Mouse (Mus musculus): ENCODE measurements around the gene Scai.
A peak's percentile ranks its signal among the peaks of the same experiment; 100 is the strongest.
"Not testable (repeated sequence)": the region's sequence is repeated elsewhere in the genome, so short reads cannot be mapped to it uniquely, and the experiment has no call there.

The Scai gene

DNA sequence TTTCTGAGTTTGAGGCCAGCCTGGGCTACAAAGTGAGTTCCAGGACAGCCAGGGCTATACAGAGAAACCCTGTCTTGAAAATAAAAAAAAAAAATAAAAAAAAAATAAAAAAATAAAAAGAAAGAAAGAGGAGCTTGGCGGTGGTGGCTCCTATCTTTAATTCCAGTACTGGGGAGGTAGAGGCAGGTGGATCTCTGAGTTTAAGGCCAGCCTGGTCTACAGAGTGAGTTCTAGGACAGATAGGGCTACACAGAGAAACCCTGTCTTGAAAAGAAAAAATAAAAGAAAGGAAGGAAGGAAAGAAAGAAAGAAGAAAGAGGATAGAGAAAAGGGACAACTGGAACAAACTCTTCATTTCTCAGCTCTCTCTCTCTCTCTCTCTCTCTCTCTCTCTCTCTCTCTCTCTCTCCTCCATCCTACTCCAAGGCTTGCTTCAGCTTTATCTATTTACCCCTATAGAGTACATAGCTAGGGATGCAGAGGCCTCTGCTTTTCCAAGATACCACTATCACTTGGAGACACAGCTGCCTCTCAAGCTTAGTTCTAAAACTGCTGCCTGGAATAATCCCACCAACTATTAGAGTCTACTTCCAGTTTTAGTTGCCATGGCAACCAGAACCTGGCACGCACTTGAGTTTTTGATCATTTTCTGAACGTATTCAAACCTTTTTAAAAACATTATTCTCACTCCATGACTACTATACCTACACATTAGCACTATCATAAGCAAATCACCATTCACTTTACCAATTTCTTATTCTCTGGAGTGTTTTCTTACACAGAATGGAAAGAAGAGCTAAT is 60.8 kb downstream of the Scai start:
- no peak for DNase-seq (ENCODE audit: low spot score)

DNA sequence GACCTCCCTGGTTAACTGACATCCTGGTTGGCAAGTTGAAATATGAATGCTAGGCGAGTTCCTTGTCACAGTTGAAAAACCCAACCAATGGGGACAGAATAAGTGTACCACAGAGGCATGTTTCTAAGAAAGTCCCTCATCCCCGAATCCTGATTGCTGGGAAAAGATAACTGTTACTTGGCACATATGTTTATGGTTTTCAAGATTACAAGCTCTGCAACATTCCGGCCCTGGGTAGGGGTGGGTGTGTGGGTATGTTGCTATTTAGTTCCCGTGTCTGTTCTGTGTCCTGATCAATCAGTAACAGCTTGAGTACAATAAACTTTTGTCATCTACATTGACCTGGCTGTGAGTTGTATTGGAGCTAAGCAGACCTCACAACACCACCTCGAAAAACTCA is 66.4 kb downstream of the Scai start:
- DNase-seq (ENCODE audit: low spot score) = no peak

- no peak for DNase-seq (ENCODE audit: low spot score)
These were observed 69.4 kb downstream of the Scai start for GRCm38 (mm10) chr2:39121137-39121536.

- DNase-seq (ENCODE audit: low spot score) = no peak
These were observed 74.0 kb downstream of the Scai start for GRCm38 (mm10) chr2:39116583-39116982.

DNA sequence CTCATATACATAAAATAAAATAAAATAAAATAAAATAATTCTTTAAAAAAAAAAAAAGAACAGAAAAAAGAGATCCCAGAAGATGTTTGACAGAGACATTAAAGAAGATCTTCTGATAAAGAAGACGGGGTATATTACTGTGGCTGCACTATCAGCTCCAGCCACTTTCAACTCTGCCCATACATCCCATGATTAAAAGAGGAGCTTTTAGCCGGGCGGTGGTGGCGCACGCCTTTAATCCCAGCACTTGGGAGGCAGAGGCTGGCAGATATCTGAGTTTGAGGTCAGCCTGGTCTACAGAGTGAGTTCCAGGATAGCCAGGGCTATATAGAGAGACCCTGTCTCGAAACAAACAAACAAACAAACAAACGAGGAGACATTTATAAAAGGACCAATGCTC is 76.4 kb downstream of the Scai start:
- no peak for DNase-seq (ENCODE audit: low spot score)

DNA sequence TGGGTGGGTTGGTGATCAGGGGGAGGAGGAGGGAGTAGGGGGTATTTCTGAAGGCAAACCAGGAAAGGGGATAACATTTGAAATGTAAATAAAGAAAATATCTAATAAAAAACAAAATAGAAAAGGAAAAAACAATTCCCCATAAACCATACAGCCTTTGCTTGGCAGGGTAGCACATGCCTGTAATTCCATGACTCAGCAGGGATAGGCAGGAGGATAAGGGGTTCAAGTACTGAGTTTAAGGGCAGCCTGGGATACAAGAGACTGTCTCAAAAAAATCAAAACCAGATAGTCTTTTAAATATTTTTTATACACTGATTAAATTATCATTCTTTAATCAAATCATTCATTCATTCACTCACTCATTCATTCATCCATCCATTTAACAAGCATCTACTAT is 80.0 kb downstream of the Scai start:
- no peak for DNase-seq (ENCODE audit: low spot score)

DNA sequence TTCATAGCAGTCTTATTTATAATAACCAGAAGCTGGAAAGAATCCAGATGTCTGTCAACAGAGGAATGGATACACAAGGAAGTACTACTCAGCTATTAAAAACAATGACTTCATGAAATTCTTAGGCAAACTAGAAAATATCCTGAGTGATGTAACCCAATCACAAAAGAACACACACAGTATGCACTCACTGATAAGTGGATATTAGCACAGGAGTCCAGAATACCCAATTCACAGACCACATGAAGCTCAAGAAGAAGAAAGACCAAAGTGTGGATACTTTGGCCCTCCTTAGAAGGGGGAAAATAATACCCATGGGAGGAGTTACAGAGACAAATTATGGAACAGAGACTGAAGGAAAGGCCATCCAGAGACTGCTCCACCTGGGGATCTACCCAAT is 80.8 kb downstream of the Scai start:
- DNase-seq (ENCODE audit: low spot score) = not testable (repeated sequence)

DNA sequence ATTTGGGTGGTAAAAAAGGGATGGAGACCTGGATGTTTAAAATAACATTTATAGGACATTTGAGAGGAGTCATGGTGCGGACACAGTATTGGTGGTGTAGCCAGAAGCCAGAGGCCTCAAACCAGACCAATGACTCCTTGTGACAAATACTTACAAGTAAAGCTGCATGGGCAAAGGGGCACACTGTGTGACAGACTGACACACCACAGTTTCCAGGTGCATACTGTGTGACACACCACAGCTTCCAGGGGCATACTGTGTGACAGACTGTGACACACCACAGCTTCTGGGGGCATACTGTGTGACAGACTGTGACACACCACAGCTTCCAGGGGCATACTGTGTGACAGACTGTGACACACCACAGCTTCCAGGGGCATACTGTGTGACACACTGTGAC is 90.6 kb downstream of the Scai start:
- DNase-seq (ENCODE audit: low spot score) = not testable (repeated sequence)

- DNase-seq (ENCODE audit: low spot score) = no peak
These were observed 92.5 kb downstream of the Scai start for GRCm38 (mm10) chr2:39097993-39098392.

GRCm38 (mm10) chr2:39091966-39092365 is 98.6 kb downstream of the Scai start:
- DNase-seq (ENCODE audit: low spot score) = no peak

DNA sequence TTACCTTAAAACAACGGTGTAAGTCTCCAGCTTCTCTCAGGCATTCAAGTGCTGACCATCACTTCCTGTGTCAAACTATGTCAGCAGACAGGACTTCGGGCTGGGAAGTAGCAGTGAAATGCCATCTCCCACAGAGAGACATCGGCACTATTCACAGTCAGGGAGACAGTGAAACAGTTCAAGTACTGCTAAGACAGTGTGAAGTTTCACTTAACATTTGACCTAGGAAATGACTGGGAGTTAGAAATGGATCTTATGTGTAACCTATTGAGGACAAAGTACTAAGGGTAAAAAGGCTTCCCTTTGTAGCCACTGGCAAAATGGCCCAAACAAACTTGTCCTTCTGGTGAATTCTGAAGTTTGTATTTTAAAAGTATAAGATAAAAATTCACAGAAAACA is 107.8 kb downstream of the Scai start:
- no peak for DNase-seq (ENCODE audit: low spot score)

- DNase-seq (ENCODE audit: low spot score) = no peak
These were observed 119.9 kb downstream of the Scai start for GRCm38 (mm10) chr2:39070666-39071065.

DNA sequence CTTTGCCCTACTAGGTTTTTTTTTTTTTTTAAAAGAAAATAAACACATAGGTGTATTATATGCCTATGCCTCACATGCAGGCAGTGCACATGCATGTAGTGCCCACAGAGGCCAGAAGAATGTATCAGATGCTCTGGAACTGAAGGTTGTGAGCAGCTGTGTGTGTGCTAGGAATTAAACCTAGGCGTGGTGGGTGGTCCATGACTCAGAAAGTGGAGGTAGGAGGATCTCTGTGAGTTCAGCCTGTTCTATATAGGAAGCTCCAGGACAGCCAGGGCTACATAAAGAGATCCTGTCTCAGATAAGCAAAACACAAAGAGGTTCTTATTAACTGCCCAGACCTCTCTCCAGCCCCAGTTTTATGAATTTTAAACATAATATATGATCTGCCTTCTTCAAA is 121.4 kb downstream of the Scai start:
- DNase-seq (ENCODE audit: low spot score) = no peak

GRCm38 (mm10) chr2:39065400-39065987 is 125.0 kb downstream of the Scai start, which contains the start of gene Golga1:
Gene Golga1, minus strand, starts transcription at chr2:39065541.
- DNase-seq (ENCODE audit: low spot score) = peak; percentile 89

DNA sequence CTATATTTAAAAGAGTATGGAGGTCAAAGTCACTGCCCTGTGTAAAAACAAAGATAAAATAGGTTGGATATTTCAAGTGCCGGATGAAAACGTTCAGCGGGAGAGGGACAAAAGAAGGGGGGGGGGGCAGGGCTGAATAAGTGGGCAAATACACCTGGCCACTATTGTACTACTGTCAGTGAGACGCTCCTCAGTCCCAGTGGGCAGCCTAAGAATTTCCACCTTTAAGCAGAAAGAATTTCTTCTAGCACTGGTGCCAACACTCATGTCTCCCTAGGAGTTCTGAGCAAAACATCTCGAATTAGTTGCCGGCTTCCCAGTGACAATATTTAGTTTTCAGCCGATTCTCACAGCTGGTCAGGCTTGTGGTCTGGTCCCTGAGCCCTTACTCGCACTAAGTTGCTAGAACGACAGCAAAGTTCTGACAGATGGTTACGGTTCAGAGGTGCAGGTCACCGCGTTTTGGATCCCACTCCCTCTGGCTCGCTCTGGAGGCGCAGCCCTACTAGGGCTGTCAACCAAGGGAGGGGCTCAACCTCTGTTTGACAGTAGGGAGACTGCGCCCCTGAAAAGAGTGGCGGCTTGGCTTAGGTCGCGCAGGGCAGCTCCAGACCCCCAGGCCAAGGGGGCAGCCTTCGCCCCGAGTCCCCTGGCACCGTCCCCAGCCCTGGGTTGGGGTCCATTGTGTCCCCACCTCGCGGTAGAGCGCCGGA is 125.7 kb downstream of the Scai start:
- DNase-seq (ENCODE audit: low spot score) = no peak

DNA sequence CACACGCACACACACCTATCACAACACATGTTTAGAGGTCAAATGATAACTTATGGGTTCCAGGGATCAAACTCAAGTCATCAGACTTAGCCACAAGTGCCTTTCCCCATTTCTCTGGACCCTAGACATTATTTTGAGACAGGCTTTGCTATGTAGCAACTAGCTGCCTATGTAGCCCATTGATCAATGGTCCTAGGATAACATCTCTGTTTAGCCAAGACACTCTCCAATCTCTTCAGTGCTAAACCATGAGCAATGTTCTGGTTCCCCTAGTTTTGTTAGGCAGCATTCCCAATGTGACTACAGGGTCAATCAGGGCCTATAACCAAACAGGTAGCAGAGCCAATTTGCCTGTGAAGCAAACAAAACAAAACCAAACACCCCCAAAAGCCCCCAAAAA is 142.0 kb downstream of the Scai start:
- no peak for DNase-seq (ENCODE audit: low spot score)

DNA sequence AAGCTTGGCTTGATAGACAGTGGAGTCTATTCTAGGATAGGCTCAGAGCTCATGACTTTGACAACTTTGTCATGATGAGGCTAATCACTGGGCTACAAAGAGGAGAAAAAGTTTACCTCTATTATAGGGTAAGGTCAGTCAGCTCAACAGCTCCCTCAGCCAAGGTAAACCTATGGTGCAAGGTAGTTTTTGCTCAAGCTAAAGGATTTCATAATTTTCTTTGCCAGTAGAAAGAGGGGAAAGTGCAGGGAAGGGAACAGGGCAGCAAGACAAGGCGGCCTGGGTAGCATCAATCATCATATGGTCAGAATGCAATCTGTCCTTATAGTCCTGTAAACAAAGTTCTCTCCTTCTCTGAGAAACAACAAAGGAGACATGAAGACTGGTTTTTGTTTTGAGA is 150.3 kb downstream of the Scai start:
- no peak for DNase-seq (ENCODE audit: low spot score)

GRCm38 (mm10) chr2:39031611-39032010 is 158.9 kb downstream of the Scai start:
- no peak for DNase-seq (ENCODE audit: low spot score)

GRCm38 (mm10) chr2:39020004-39020403 is 170.5 kb downstream of the Scai start:
- no peak for DNase-seq (ENCODE audit: low spot score)

DNA sequence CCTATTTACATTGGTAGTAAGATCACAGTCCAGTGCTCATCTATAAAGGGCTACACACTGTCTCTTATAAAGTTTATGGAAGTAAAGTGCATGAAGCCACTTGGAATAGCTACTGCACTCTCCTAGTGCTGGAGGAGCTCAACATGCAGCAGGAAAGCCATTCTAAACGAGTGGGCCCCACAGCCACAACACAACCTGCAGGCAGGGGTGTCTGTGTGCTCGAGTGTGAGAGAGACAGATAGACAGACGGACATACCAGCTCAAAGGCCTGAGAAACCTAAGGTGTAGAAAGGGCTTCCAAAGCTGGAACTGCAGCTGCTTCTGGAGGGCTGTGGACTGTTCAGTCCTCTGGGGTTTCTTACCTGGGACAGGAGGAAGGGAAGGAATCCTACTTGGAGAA is 174.0 kb downstream of the Scai start:
- no peak for DNase-seq (ENCODE audit: low spot score)

Measured in yolk sac, embryonic 10.5 days (tissue).